Mouse (Mus musculus) neural tube, embryonic 12.5 days (tissue): ENCODE measurements at regions not wholly inside any gene's neighbourhood (a gene's known extent, or its start where the extent isn't known, plus 50 kb on each side); places are given as distances from the start of the nearest gene placed in this dataset.

Source experiments
- ATAC-seq: fragments of 200-750 bp; cut with Nextera tagmentation; 2 replicates; pipeline ENCODE4 v1.8.0; 2017; ENCODE audit warnings: low read depth, mild to moderate bottlenecking, moderate TSS enrichment, moderate library complexity; ENCODE audit not compliant: low FRiP score
- H3K27ac ChIP-seq: fragments of 300-500 bp; sonication (generic); 2 replicates; pipeline ENCODE4 v1.5.1; 2016
- H3K27me3 ChIP-seq: fragments of 300-500 bp; sonication (generic); replicated peaks from 2 replicates; pipeline ENCODE4 v1.6.1; 2016; ENCODE audit warnings: mild to moderate bottlenecking
- H3K36me3 ChIP-seq: fragments of 300-500 bp; sonication (generic); 2 replicates; pipeline ENCODE4 v1.6.1; 2016; ENCODE audit warnings: mild to moderate bottlenecking
- H3K4me1 ChIP-seq: fragments of 300-500 bp; sonication (generic); 2 replicates; pipeline ENCODE4 v1.6.1; 2016
- H3K4me2 ChIP-seq: fragments of 300-500 bp; sonication (generic); replicated peaks from 2 replicates; pipeline ENCODE4 v1.6.1; 2016; ENCODE audit warnings: mild to moderate bottlenecking
- H3K4me3 ChIP-seq: fragments of 300-500 bp; sonication (generic); 2 replicates; pipeline ENCODE4 v1.5.1; 2016
- H3K9ac ChIP-seq: fragments of 300-500 bp; sonication (generic); 2 replicates; pipeline ENCODE4 v1.6.1; 2016; ENCODE audit warnings: mild to moderate bottlenecking
- H3K9me3 ChIP-seq: fragments of 300-500 bp; sonication (generic); 2 replicates; pipeline ENCODE4 v1.6.1; 2016; ENCODE audit warnings: mild to moderate bottlenecking
- WGBS: fragments of 180-500 bp; shearing (Covaris S2); methylation state at CpG from one replicate; pipeline ENCODE4 v1.1.7; 2016; 5-methylcytosine and 5-hydroxymethylcytosine counted together

- WGBS = 97% methylated on average over 5 of the region's 5 CpGs
- no peaks in the 10 kb centered on the region for H3K36me3 ChIP-seq
- no peaks in the 10 kb centered on the region for H3K9me3 ChIP-seq
- no peaks in the 10 kb centered on the region for H3K27me3 ChIP-seq
- H3K4me3 ChIP-seq = no peak overlapping the region
- ATAC-seq = no peak
- H3K27ac ChIP-seq = no peak overlapping the region
- no peak overlapping the region for H3K9ac ChIP-seq
- H3K4me2 ChIP-seq = no peak overlapping the region
- no peaks in the 10 kb centered on the region for H3K4me1 ChIP-seq
Observed at GRCm38 (mm10) chr8:36338628-36339027, 573.0 kb downstream of the Gm19410 start.

GRCm38 (mm10) chr8:36339449-36339848, 573.9 kb downstream of the Gm19410 start:
- 93% methylated on average over 6 of the region's 6 CpGs for WGBS
- no peak overlapping the region for H3K4me2 ChIP-seq
- no peaks in the 10 kb centered on the region for H3K27me3 ChIP-seq
- H3K4me3 ChIP-seq = no peak overlapping the region
- H3K9me3 ChIP-seq = no peaks in the 10 kb centered on the region
- H3K36me3 ChIP-seq = no peaks in the 10 kb centered on the region
- no peaks in the 10 kb centered on the region for H3K4me1 ChIP-seq
- no peak overlapping the region for H3K27ac ChIP-seq
- ATAC-seq = no peak
- no peak overlapping the region for H3K9ac ChIP-seq

GRCm38 (mm10) chr8:36340454-36340853, 574.9 kb downstream of the Gm19410 start:
- no peak overlapping the region for H3K4me2 ChIP-seq
- ATAC-seq = no peak
- H3K27ac ChIP-seq = no peak overlapping the region
- H3K4me1 ChIP-seq = no peaks in the 10 kb centered on the region
- 81% methylated on average over 3 of the region's 3 CpGs for WGBS
- H3K9ac ChIP-seq = no peak overlapping the region
- H3K36me3 ChIP-seq = no peaks in the 10 kb centered on the region
- no peaks in the 10 kb centered on the region for H3K9me3 ChIP-seq
- no peak overlapping the region for H3K4me3 ChIP-seq
- no peaks in the 10 kb centered on the region for H3K27me3 ChIP-seq

GRCm38 (mm10) chr8:36341965-36342364, 576.4 kb downstream of the Gm19410 start:
- 58% methylated on average over 4 of the region's 4 CpGs for WGBS
- Histone ChIP-seq H3K9ac (no peak overlapping the region), H3K9me3 (no peaks in the 10 kb centered on the region), H3K4me1 (no peaks in the 10 kb centered on the region), H3K36me3 (no peaks in the 10 kb centered on the region), H3K27me3 (no peaks in the 10 kb centered on the region), H3K4me3 (no peak overlapping the region), H3K4me2 (no peak overlapping the region), H3K27ac (no peak overlapping the region)
- no peak for ATAC-seq

- Histone ChIP-seq H3K27me3 (no peaks in the 10 kb centered on the region), H3K36me3 (no peaks in the 10 kb centered on the region), H3K4me2 (no peak overlapping the region), H3K9ac (no peak overlapping the region), H3K4me3 (no peak overlapping the region), H3K27ac (no peak overlapping the region), H3K9me3 (no peaks in the 10 kb centered on the region), H3K4me1 (no peaks in the 10 kb centered on the region)
- WGBS = 79% methylated on average over 5 of the region's 5 CpGs
- no peak for ATAC-seq
Observed at GRCm38 (mm10) chr8:36342650-36343049, 577.1 kb downstream of the Gm19410 start.

GRCm38 (mm10) chr8:36346682-36347324, 581.2 kb downstream of the Gm19410 start:
- Histone ChIP-seq H3K27ac (no peak overlapping the region), H3K4me3 (no peak overlapping the region), H3K4me2 (no peak overlapping the region), H3K36me3 (no peaks in the 10 kb centered on the region), H3K4me1 (no peaks in the 10 kb centered on the region), H3K9me3 (no peaks in the 10 kb centered on the region), H3K9ac (no peak overlapping the region), H3K27me3 (no peaks in the 10 kb centered on the region)
- WGBS = 48% methylated on average over 7 of the region's 7 CpGs
- peak; percentile 82 for ATAC-seq

- no peak overlapping the region for H3K4me2 ChIP-seq
- no peak overlapping the region for H3K9ac ChIP-seq
- H3K9me3 ChIP-seq = no peaks in the 10 kb centered on the region
- H3K27me3 ChIP-seq = no peaks in the 10 kb centered on the region
- no peak overlapping the region for H3K4me3 ChIP-seq
- H3K4me1 ChIP-seq = no peaks in the 10 kb centered on the region
- 91% methylated on average over 1 of the region's 1 CpGs for WGBS
- no peaks in the 10 kb centered on the region for H3K36me3 ChIP-seq
- no peak overlapping the region for H3K27ac ChIP-seq
- ATAC-seq = no peak
Observed at GRCm38 (mm10) chr8:36348067-36348466, 582.5 kb downstream of the Gm19410 start.

GRCm38 (mm10) chr8:36354926-36355325, 589.3 kb downstream of the Gm19410 start:
- WGBS = 26% methylated on average over 3 of the region's 3 CpGs
- no peak overlapping the region for H3K4me2 ChIP-seq
- no peak overlapping the region for H3K9ac ChIP-seq

GRCm38 (mm10) chr8:36358998-36359397, 593.4 kb downstream of the Gm19410 start:
- no peak for ATAC-seq
- Histone ChIP-seq H3K27ac (no peak overlapping the region), H3K4me3 (no peak overlapping the region), H3K4me2 (no peak overlapping the region), H3K36me3 (no peaks in the 10 kb centered on the region), H3K27me3 (no peaks in the 10 kb centered on the region), H3K9me3 (no peaks in the 10 kb centered on the region), H3K9ac (no peak overlapping the region), H3K4me1 (peaks cover 4% of the 10 kb centered on the region; the same call in 1 of the 2 replicates)
- WGBS = 90% methylated on average over 2 of the region's 2 CpGs

More at GRCm38 (mm10) chr8:36354926-36355325, 589.3 kb downstream of the Gm19410 start:
- Histone ChIP-seq H3K9me3 (no peaks in the 10 kb centered on the region), H3K4me3 (no peak overlapping the region), H3K27ac (no peak overlapping the region), H3K36me3 (no peaks in the 10 kb centered on the region), H3K27me3 (no peaks in the 10 kb centered on the region), H3K4me1 (peaks cover 4% of the 10 kb centered on the region; the same call in 1 of the 2 replicates)
- no peak for ATAC-seq

GRCm38 (mm10) chr8:36361255-36361654, 595.7 kb downstream of the Gm19410 start:
- H3K4me2 ChIP-seq = no peak overlapping the region
- whole genome bisulfite sequencing = 14% methylated on average over 2 of the region's 2 CpGs
- H3K36me3 ChIP-seq = no peaks in the 10 kb centered on the region
- no peaks in the 10 kb centered on the region for H3K9me3 ChIP-seq
- H3K4me1 ChIP-seq = no peaks in the 10 kb centered on the region
- no peak overlapping the region for H3K4me3 ChIP-seq
- H3K9ac ChIP-seq = no peak overlapping the region
- no peaks in the 10 kb centered on the region for H3K27me3 ChIP-seq
- H3K27ac ChIP-seq = no peak overlapping the region
- ATAC-seq = no peak

GRCm38 (mm10) chr8:36361818-36362217, 596.2 kb downstream of the Gm19410 start:
- no peak for ATAC-seq
- WGBS = 63% methylated on average over 8 of the region's 8 CpGs
- Histone ChIP-seq H3K36me3 (no peaks in the 10 kb centered on the region), H3K9ac (no peak overlapping the region), H3K4me2 (no peak overlapping the region), H3K9me3 (no peaks in the 10 kb centered on the region), H3K27me3 (no peaks in the 10 kb centered on the region), H3K4me3 (no peak overlapping the region), H3K27ac (no peak overlapping the region), H3K4me1 (no peaks in the 10 kb centered on the region)

- Histone ChIP-seq H3K4me3 (no peak overlapping the region), H3K27ac (no peak overlapping the region), H3K4me1 (no peaks in the 10 kb centered on the region), H3K4me2 (no peak overlapping the region), H3K36me3 (no peaks in the 10 kb centered on the region), H3K9ac (no peak overlapping the region), H3K9me3 (no peaks in the 10 kb centered on the region), H3K27me3 (no peaks in the 10 kb centered on the region)
- 77% methylated on average over 9 of the region's 9 CpGs for WGBS
- ATAC-seq = no peak
Observed at GRCm38 (mm10) chr8:36363291-36363690, 597.7 kb downstream of the Gm19410 start.

GRCm38 (mm10) chr8:36364567-36365231, 599.1 kb downstream of the Gm19410 start:
- Histone ChIP-seq H3K27me3 (no peaks in the 10 kb centered on the region), H3K36me3 (no peaks in the 10 kb centered on the region), H3K9me3 (no peaks in the 10 kb centered on the region), H3K9ac (no peak overlapping the region), H3K4me2 (no peak overlapping the region), H3K4me3 (no peak overlapping the region), H3K4me1 (no peaks in the 10 kb centered on the region), H3K27ac (no peak overlapping the region)
- no peak for ATAC-seq
- 72% methylated on average over 6 of the region's 6 CpGs for whole genome bisulfite sequencing
